Mouse (Mus musculus) macrophage (primary cell): Measurements from ENCODE around the gene Ifnlr1. TPM values are rescaled to one million over a fixed set of nuclear protein-coding genes. Genes with fewer than 3 reads are reported as not detected.

Experiments
- H3K27ac ChIP-seq: fragments of 350-480 bp; formaldehyde crosslinking; 2 replicates; pipeline ENCODE4 v1.9.0; 2021
- H3K36me3 ChIP-seq: fragments of 350-480 bp; formaldehyde crosslinking; 2 replicates; pipeline ENCODE4 v1.9.0; 2021; ENCODE audit errors: inconsistent target
- H3K4me3 ChIP-seq: fragments of 350-480 bp; formaldehyde crosslinking; 2 replicates; pipeline ENCODE4 v1.9.0; 2021; ENCODE audit errors: inconsistent target
- H3K79me2 ChIP-seq: fragments of 350-480 bp; formaldehyde crosslinking; 2 replicates; pipeline ENCODE4 v1.9.0; 2021; ENCODE audit errors: inconsistent target
- WGBS: methylation state at CpG from one replicate; pipeline ENCODE4 v1.1.7; 2026; ENCODE audit warnings: inconsistent platforms; ENCODE audit not compliant: missing documents; 5-methylcytosine and 5-hydroxymethylcytosine counted together
- polyA plus RNA-seq: library from polyadenylated mRNA; stranded (reverse); fragments of 250-400 nt; gene quantifications from 3 replicates; pipeline ENCODE4 v1.2.4, GENCODE M21; 2018; ENCODE audit warnings: inconsistent platforms

Ifnlr1 gene
- polyA plus RNA-seq, 1 experiment from 2014 or later: 0.04 TPM

DNA sequence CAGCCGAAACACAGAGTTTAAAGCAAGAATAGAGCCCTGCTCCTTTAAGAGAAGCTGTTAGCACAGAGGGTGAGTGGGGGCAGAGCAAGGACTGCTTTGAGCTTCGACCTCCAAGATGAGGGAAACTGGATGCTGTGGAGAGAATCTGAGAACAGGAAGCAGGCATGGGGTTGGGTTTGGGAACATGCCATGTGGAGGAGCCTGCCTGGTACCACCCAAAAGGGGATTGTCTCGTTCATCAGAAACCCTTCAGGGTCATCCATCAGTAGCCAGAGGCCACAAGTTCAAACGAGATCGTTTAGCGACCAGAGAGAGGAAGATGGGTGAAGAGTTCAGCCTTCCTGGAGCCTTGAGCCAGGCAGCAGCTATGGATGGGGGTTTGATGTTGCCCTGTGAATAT, 57.4 kb downstream of the Ifnlr1 start:
- H3K4me3 ChIP-seq: no peak overlapping the region
- no peak overlapping the region for H3K27ac ChIP-seq
- H3K79me2 ChIP-seq: no peaks in the 10 kb centered on the region
- no peaks in the 10 kb centered on the region for H3K36me3 ChIP-seq
- WGBS: 27% methylated on average over 6 of the region's 6 CpGs

DNA sequence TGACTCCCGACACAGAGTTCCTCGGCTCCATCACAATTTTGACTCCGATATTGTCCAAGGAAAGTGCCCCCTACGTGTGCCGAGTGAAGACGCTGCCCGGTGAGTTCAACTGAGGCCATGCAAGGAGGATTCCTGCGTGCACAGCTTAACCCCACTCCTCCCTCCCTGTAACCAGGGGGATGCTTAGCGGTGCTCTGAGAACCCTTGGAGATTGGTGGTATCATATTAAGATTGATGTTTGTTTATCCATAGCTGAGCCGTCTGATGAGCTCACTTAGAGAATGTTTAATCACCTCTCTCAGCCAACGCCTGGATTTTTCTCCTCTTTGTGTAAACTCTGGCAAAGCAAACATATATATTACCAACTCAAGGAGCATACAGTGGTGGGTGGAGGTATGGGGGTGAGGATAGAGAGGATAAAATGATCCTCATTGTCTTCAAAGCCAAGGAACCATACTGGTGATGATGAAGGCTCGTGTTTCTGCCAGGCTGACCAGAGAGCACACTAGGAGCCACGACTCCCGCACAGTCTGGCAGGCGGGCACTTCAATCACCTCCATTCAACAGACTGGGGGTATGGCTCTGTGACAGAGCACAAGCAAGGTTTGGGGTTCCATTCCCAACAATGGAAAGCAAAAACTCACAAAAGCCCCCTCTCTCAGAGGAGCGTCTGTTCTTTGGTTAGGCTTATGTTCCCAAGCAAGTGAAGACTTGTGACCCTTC, 58.8 kb downstream of the Ifnlr1 start:
- 79% methylated on average over 16 of the region's 16 CpGs for WGBS
- H3K27ac ChIP-seq: no peak overlapping the region
- H3K79me2 ChIP-seq: no peaks in the 10 kb centered on the region

DNA sequence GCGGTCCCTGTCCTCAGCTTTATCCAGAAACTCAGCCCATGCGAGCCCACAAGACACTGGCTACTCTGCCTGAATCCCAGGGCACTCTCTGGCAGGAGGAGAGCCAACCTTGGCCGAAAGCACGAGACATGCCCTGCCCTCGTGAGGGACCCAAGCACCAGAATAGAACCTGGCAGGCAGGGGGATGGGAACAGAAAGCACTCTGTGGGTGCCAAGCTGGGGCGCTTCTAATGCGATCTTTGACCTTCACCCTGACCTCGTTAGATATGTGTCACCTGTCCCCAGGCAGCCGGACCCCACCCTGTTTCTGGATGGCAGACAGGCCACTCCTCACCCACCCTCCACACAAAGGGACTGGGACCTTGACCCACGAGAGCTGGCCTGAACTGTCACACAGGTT, 59.5 kb downstream of the Ifnlr1 start:
- no peak overlapping the region for H3K4me3 ChIP-seq

More for the DNA sequence above, 58.8 kb downstream of the Ifnlr1 start:
- Histone ChIP-seq H3K4me3 (no peak overlapping the region), H3K36me3 (no peaks in the 10 kb centered on the region)

DNA sequence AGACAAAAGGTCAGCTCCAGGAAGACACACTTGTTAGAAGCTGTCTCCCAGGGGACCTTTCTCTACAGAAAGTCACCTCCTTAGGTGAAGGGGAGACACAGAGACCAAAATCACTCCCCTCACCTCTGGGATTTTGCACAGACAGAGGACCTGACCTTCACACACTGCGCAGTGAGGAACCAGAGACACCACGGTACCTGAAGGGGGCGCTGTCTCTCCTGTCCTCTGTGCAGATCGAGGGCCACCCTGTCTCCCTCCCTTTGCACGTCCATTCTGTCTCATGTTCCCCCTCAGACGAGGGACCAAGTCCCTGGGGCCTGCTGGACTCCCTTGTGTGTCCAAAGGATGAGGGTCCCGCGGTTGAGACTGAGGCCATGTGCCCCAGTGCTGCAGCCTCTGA, 64.8 kb downstream of the Ifnlr1 start:
- Histone ChIP-seq H3K27ac (no peak overlapping the region), H3K36me3 (no peaks in the 10 kb centered on the region), H3K4me3 (no peak overlapping the region), H3K79me2 (no peaks in the 10 kb centered on the region)
- 83% methylated on average over 7 of the region's 8 CpGs for WGBS

More for the DNA sequence above, 59.5 kb downstream of the Ifnlr1 start:
- H3K79me2 ChIP-seq: no peaks in the 10 kb centered on the region
- 81% methylated on average over 10 of the region's 10 CpGs for WGBS
- no peaks in the 10 kb centered on the region for H3K36me3 ChIP-seq
- H3K27ac ChIP-seq: no peak overlapping the region

DNA sequence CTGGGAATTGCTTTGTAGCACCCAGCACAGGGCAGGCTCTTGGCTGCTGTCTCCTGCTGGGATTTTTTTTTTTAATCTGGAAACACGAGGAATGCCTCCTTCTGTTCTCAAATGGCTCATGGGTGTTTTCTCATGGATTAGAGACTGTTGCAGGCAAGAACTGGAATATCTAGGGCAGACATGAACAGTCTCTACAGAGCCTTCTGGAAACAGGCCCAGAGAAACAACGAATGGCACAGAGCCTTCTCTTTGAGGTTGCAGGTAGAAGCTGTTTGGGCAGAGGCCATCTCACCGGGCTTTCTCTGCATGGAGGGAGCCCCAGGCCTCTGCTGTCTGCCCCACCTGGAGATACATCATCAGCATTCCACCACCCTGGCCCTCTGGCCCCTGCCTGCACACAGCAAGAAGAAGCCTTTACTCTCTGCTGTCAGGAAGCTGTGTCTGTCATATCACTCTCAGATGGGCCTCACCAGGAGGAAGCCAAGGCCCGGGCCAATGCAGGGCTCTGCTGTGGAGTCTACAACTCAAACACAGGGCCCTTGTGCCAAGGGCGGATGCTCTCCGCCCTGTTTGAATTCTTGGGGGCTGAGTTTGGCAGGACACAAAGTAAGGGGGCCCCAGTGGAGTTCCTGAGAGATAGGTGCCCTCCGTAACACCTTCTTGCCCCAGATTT, 66.2 kb downstream of the Ifnlr1 start:
- H3K36me3 ChIP-seq: no peaks in the 10 kb centered on the region
- no peak overlapping the region for H3K27ac ChIP-seq
- no peaks in the 10 kb centered on the region for H3K79me2 ChIP-seq
- H3K4me3 ChIP-seq: no peak overlapping the region
- 80% methylated on average over 7 of the region's 7 CpGs for WGBS

DNA sequence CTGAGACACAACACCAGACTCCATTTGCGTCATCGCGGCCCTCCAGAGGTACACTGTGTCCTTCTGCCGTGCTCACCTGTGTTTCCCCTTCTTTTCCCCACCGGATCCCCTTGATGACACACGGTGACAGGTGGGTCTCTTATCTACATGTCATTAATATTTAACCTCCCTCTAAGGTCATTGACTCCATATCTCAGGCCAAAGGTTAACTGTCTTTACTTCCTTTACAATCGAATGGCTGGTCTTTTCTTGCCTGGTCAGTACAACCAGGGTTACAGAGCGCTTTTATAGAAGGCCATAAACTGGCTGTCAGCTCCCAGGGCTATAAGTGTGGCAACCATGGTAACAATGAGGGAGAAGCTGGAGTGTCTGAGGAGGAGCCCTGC, 66.7 kb downstream of the Ifnlr1 start:
- Histone ChIP-seq H3K36me3 (no peaks in the 10 kb centered on the region), H3K27ac (no peak overlapping the region), H3K4me3 (no peak overlapping the region), H3K79me2 (no peaks in the 10 kb centered on the region)
- 85% methylated on average over 8 of the region's 8 CpGs for WGBS

Other genes starting within 250 kb of the Ifnlr1 start
- 0.40 to 0.56 TPM in 2 of 3 replicates, not detected in the other for gene Stpg1, start 191.5 kb upstream of the Ifnlr1 start, polyA plus RNA-seq
- 10.9 to 33.9 TPM (median 26.1 TPM) in 3 replicates for gene Nipal3, start 191.2 kb upstream of the Ifnlr1 start, polyA plus RNA-seq
- not detected in 3 replicates for gene Grhl3, start 112.7 kb upstream of the Ifnlr1 start, polyA plus RNA-seq
- gene Il22ra1, start 41.9 kb downstream of the Ifnlr1 start, polyA plus RNA-seq: not detected in 3 replicates
- 0.09 TPM in 1 of 3 replicates, not detected in the others for gene Myom3, start 73.4 kb downstream of the Ifnlr1 start, polyA plus RNA-seq
- gene Srsf10, start 169.5 kb downstream of the Ifnlr1 start, polyA plus RNA-seq: 50.4 to 69.4 TPM (median 56.2 TPM) in 3 replicates
- gene Pnrc2, start 187.6 kb downstream of the Ifnlr1 start, polyA plus RNA-seq: 74.9 to 124 TPM (median 112 TPM) in 3 replicates
- gene Cnr2, start 209.1 kb downstream of the Ifnlr1 start, polyA plus RNA-seq: 9.0 to 20.9 TPM (median 11.2 TPM) in 3 replicates
- 158 to 239 TPM (median 178 TPM) in 3 replicates for gene Fuca1, start 234.4 kb downstream of the Ifnlr1 start, polyA plus RNA-seq